Mouse (Mus musculus): ENCODE measurements around the gene Acsl6. TPM values are rescaled to one million over a fixed set of nuclear protein-coding genes. Genes with fewer than 3 reads are reported as not detected.

Acsl6 gene
- not detected for total RNA-seq (2023)

GRCm38 (mm10) chr11:54303728-54304470 lies at the start of gene Acsl6:
Acsl6 (plus strand) TSS chr11:54303798.

GRCm38 (mm10) chr11:54267177-54267576 lies 36.4 kb upstream of the Acsl6 start, which contains the start of gene Il3:
Il3 (minus strand) TSS chr11:54267277.

Other genes with a start within 250 kb of the Acsl6 start
- not detected for gene Pdlim4, start 234.8 kb upstream of the Acsl6 start, total RNA-seq (2023)
- not detected for gene P4ha2, start 203.7 kb upstream of the Acsl6 start, total RNA-seq (2023)
- gene Csf2, start 54.1 kb upstream of the Acsl6 start, total RNA-seq (2023) = not detected
- not detected for gene Il3, start 36.5 kb upstream of the Acsl6 start, total RNA-seq (2023)
- not detected for gene Meikin, start 66.9 kb downstream of the Acsl6 start, total RNA-seq (2023)
- gene Fnip1, start 134.4 kb downstream of the Acsl6 start, total RNA-seq (2023) = 10 to 100 TPM; 28.1 to 30.5 TPM
- gene Rapgef6, start 219.0 kb downstream of the Acsl6 start, total RNA-seq (2023) = 100 to 1,000 TPM; 166 to 174 TPM